ENCODE assay signal across 7 mouse cellular contexts in genomic region chr10:62508459-62508858, GRCm38 (mm10). TPM values are rescaled to one million over a fixed set of nuclear protein-coding genes. Genes with fewer than 3 reads are reported as not detected.
A peak's percentile ranks its signal among the peaks of the same experiment; 100 is the strongest.
DNase-seq lines count a peak whose midpoint lies in the region.

No protein-coding gene starts in this region.

- no peaks in the 10 kb centered on the region for H3K9me3 ChIP-seq in heart, embryonic 10.5 days

- DNase-seq in adrenal gland, postnatal 10 days, result peak; percentile 37
- DNase-seq in embryo, embryonic 10.5 days (ENCODE audit: low spot score), result peak; percentile 30
- DNase-seq in heart, embryonic 10.5 days (ENCODE audit: low spot score), result no peak
- peak; percentile 62 for DNase-seq in kidney, adult 9 months
- DNase-seq in lung, postnatal 14 days, result peak; percentile 51
- no peak for DNase-seq in layer of hippocampus, adult 9-10 months (ENCODE audit: low spot score)
- no peak for DNase-seq in urinary bladder, postnatal 4 days (ENCODE audit: low spot score in 2 of 2)

- 3% methylated on average over 11 of the region's 11 CpGs for whole genome bisulfite sequencing in heart, embryonic 10.5 days

- H3K27ac ChIP-seq in heart, embryonic 10.5 days, result no peak overlapping the region

- H3K4me1 ChIP-seq in heart, embryonic 10.5 days, result peaks cover 6% of the 10 kb centered on the region; the same call in 1 of the 2 replicates

- H3K36me3 ChIP-seq in heart, embryonic 10.5 days, result no peaks in the 10 kb centered on the region

- peaks cover 10% of the 10 kb centered on the region for H3K27me3 ChIP-seq in heart, embryonic 10.5 days (ENCODE audit: insufficient read depth, poor library complexity, severe bottlenecking)

- peak overlapping the region; percentile 54 for H3K4me3 ChIP-seq in heart, embryonic 10.5 days

RNA-seq across cellular contexts. Expression of gene Srgn, which starts 18.8 kb away (rescaled TPM):
- 10 to 100 TPM; 41.3 to 44.6 TPM for total RNA-seq in adrenal gland, postnatal 10 days (2021)
- polyA plus RNA-seq in heart, embryonic 10.5 days (2016; fragmentation: Nextera tagmentation; extraction: Ambion mirVana), result 3.7 and 4.1 TPM in 2 replicates

RNA-seq across cellular contexts. Expression of gene Vps26a, which starts 21.9 kb away (rescaled TPM):
- 10 to 100 TPM; 42.9 to 48.3 TPM for total RNA-seq in adrenal gland, postnatal 10 days (2021)
- polyA plus RNA-seq in heart, embryonic 10.5 days (2016; fragmentation: Nextera tagmentation; extraction: Ambion mirVana), result 72.3 and 79.3 TPM in 2 replicates

RNA-seq across cellular contexts. Expression of gene Supv3l1, which starts 58.9 kb away (rescaled TPM):
- total RNA-seq in adrenal gland, postnatal 10 days (2021), result 10 to 100 TPM; 34.5 to 41.8 TPM
- polyA plus RNA-seq in heart, embryonic 10.5 days (2016; fragmentation: Nextera tagmentation; extraction: Ambion mirVana), result 32.8 and 36.0 TPM in 2 replicates

RNA-seq across cellular contexts. Expression of gene 4930507D05Rik, which starts 59.2 kb away (rescaled TPM):
- total RNA-seq in adrenal gland, postnatal 10 days (2021), result under 1 TPM; 0.42 TPM
- 0.76 and 0.95 TPM in 2 replicates for polyA plus RNA-seq in heart, embryonic 10.5 days (2016; fragmentation: Nextera tagmentation; extraction: Ambion mirVana)

Comparison
In these comparisons a context has a peak if more than half of its experiments do, and no peak if none do; other contexts are left out.
1. DNase-seq: peak in adrenal gland, postnatal 10 days (single experiment), embryo, embryonic 10.5 days (single experiment), kidney, adult 9 months (single experiment) and lung, postnatal 14 days (single experiment); none in heart, embryonic 10.5 days (single experiment), layer of hippocampus, adult 9-10 months (single experiment) and urinary bladder, postnatal 4 days (0 of 2).